Mouse (Mus musculus) spleen, adult 18-20 months (tissue): ENCODE data around the gene St6galnac3.

Experiments used
- DNase-seq, 2 experiments: peaks; one replicate each; pipeline ENCODE4 v3.0.0; 2022; ENCODE audit warnings: mixed read lengths in 2 of 2

The St6galnac3 gene

GRCm38 (mm10) chr3:153580625-153581024 is 144.3 kb downstream of the St6galnac3 start:
- DNase-seq, result no peak

GRCm38 (mm10) chr3:153580136-153580535 is 144.8 kb downstream of the St6galnac3 start:
- no peak for DNase-seq

DNA sequence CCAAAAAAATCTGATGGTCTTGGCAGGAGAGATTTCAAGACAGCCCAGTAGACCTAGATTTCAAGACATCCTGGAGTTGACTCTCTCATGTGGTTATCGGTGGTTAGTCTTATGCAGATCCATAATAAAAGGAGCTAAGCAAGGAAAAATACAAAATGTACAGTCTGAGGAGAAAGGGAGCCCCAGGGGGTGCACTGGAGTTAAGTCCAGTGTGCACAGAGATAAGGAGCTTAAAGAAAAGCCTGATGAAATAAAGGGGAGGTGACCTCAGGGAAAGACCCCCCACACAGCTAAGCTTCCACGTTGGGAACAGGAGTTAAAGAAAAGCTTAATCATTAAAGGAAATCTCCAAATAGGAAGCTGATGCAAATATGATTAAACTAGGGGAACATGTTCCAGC is 147.7 kb downstream of the St6galnac3 start:
- no peak for DNase-seq

- no peak for DNase-seq
Measured at GRCm38 (mm10) chr3:153571152-153571551, 153.8 kb downstream of the St6galnac3 start.

DNA sequence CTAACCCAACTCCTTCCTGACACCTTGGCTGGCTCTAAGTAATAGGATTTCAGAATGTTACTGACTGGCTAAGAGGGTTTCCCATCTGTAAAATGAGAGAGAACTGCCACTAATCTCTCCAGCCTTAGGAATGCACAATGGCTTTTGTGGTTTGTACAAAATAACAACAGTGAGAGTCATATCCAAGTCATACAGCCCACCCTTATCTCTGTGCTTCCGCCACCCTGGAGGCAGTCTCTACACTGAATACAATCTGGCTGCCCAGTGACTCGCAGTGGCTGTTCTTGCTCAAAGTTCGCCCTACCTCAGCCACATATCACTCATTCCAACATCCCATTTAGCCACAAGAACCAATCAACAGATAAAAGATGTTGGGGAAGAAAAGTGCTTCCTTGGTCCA is 156.2 kb downstream of the St6galnac3 start:
- DNase-seq, result no peak

GRCm38 (mm10) chr3:153567913-153568312 is 157.1 kb downstream of the St6galnac3 start:
- DNase-seq, result no peak

- peak in 1 of 2 experiments; percentile 9 for DNase-seq
Measured at GRCm38 (mm10) chr3:153567512-153567911, 157.5 kb downstream of the St6galnac3 start.

GRCm38 (mm10) chr3:153566100-153566499 is 158.9 kb downstream of the St6galnac3 start:
- no peak for DNase-seq

GRCm38 (mm10) chr3:153560897-153561296 is 164.1 kb downstream of the St6galnac3 start:
- no peak for DNase-seq

DNA sequence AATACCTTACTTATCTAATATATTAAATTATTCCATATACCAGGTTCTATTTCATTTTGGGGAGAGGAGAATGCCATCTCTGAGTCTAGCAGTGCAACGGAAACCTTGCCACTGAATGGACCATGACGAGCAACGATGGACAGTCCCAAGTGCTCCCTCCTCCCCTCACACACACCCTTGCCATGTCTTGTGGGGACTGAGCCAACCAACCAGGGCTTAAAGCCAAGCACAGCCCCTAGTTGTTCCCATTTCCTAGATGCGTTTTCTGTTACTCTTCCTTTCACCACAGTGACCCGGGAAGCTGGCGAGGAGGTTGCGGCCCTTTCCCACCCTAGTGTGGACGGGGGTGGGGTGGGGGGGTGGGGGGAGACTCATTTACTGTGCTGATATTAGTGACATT is 165.4 kb downstream of the St6galnac3 start:
- DNase-seq, result no peak

DNA sequence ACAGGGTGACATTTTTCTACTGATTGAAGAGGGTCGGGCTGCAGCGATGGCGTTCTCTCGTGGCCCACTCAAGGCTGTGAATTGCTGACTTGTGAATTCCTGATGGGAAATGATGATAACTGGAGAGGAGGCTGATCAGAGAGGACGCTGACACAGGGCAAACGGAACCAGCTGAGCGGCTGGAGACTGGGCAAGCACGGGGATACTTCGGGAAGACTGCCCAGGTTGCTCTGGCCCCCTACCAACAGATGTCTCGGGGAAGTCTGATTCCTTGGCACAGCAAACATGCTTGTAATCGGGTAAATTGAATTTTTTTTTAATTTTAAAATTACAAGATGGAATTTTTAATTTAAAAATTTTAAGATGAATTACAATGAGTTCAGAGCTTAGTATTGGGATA is 168.4 kb downstream of the St6galnac3 start:
- DNase-seq, result no peak

- DNase-seq, result no peak
Measured at GRCm38 (mm10) chr3:153553712-153554111, 171.3 kb downstream of the St6galnac3 start.

DNA sequence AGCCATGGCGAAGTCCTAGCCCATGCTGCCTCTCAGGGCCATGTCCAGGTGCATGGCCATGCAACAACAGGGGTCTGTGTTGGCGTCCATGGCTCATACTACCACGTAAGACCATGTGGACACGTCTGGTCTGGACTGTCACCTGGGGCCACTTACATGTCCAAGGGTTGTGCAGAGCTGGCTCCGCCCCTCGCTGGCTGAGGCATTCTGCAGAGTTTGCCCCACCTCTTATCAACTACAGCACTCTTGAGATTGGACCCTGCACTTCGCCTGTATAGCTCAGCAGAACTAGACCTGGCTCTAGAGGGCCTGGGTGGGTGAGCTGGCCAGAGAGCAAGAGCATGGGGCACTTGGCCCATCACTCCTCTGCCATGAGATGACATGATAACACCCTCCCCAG is 171.7 kb downstream of the St6galnac3 start:
- no peak for DNase-seq

DNA sequence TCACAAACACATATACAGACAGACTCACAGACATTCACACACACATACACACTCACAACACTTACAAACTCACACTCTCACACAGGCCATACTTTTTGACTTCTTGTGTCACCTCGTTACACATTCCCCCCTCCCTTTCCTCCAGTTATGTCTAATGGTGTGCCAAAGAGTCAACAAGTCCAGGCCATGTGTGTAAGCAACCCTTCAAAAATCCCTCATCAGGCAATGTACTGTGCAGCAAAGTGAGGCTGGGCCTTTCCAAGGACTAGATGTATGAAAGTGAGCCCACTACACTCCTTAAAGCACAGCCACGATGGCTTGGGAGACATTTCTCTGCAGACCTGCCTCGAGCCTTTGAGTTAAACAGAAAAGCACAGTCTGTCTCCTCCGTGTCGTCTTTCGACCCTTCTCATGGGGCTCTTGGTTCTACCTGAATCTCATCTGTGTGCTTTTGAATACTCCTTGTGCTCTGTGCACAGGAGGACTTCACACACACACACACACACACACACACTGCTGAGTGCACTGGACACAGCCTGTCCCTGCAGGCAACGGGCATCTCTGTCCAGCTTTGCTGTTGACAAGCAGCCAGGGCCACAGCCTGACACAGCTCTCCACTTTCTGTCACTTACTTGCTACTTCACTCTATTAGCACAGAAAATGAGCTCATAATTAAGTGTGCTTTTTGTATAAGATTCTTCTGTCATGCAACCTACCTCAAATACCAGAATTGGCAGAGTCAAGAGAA is 177.9 kb downstream of the St6galnac3 start:
- DNase-seq, result no peak

GRCm38 (mm10) chr3:153539851-153540250 is 185.1 kb downstream of the St6galnac3 start:
- no peak for DNase-seq

GRCm38 (mm10) chr3:153538396-153538795 is 186.6 kb downstream of the St6galnac3 start:
- DNase-seq, result no peak

DNA sequence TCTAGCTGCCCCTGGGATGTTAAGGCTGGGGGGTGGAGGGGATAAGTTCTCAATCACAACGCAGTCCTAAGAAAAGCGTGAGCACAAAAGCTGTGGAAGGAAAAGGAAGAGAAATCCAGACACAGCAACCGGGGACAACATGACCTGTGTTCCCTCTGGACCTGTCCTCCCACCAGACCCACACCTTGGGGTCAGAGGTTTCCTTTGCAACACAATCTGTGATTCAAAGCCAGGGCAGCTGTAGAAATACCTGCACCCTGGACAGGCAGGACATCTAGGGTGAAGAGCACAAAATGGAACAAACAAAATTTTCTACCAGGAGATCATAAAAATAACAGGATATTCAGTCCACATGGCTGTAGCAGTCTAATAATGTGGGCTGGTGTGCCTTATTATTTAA is 187.5 kb downstream of the St6galnac3 start:
- no peak for DNase-seq

DNA sequence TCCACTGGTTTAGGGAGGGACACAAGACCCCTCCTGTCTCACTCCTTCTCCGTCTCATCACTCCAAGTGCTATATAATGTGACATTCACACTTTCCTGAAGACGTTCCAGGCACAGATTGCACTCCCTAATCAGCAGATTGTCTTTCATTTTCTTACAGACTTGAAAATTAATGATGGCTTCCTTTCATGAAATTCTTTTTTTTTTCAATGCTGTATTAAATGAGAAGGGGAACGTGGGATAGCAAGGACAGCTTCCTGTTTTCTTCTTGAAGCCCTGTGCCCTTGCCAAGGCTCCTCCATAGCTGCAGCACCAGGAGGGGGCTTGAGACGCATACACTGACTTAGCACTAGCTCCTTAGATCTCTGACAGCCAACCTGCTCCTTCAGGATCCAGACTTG is 188.7 kb downstream of the St6galnac3 start:
- no peak for DNase-seq

GRCm38 (mm10) chr3:153529174-153529573 is 195.8 kb downstream of the St6galnac3 start:
- no peak for DNase-seq

DNA sequence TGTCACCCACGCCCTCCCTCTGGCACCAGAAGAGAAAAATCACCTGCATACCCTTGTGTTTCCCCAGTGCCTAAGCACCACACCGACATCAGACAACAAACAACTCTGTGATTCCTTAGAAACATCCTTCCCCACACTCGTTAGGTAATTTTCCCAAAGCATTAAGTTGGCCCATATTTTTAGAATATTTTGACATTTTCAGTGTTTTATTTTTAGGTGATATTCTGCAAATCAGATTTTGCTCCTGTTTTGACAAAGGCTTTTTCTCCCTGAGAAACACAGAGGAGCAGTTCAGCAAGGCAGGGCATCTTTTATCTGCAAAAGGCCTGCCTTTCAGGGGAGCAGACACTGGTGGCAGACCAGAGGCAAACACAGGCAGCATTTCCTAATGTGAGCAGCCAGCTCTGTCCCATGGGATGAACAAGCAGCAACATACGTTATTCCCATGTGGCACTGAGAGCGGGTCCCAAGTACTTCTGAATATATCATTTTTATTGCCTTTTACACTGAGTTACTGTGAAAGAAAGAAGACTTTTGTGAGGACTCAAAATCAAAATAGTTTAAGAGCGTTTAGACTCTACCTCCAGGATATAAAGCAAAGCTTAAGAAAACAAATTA is 199.7 kb downstream of the St6galnac3 start:
- DNase-seq, result no peak

DNA sequence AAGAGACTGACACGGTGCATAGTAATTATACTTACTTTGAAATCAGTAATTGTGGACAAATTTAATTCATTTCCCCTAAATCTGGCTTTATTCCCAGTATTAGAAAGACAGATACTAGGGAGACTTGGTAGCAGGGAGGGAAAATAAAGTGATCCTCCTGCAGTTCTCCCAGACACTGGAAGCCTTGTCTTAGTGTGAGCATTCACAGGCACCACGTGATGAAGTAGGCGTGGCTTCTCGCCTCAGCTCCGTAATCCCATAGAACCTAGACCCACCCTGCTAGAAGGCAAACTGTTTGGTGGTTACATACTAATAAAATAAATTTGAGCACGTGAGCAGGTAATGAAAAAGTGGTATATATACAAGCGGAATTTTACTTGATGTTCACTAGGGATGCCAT is 208.1 kb downstream of the St6galnac3 start:
- DNase-seq, result no peak

GRCm38 (mm10) chr3:153513501-153514060 is 211.4 kb downstream of the St6galnac3 start:
- DNase-seq, result no peak

- no peak for DNase-seq
Measured at GRCm38 (mm10) chr3:153512545-153512944, 212.4 kb downstream of the St6galnac3 start.

- no peak for DNase-seq
Measured at GRCm38 (mm10) chr3:153511151-153511580, 213.8 kb downstream of the St6galnac3 start.
